Mouse (Mus musculus): ENCODE results near the gene Arrdc3.

The Arrdc3 gene

GRCm38 (mm10) chr13:80940860-80941630 is 57.9 kb downstream of the Arrdc3 start:
- peak; percentile 60 for DNase-seq (ENCODE audit: low read depth, low spot score)
- no peaks in the 10 kb centered on the region for H3K36me3 ChIP-seq (ENCODE audit: control insufficient read depth, insufficient read depth, low read length, poor library complexity, severe bottlenecking)
- no peaks in the 10 kb centered on the region for H3K27me3 ChIP-seq (ENCODE audit: control insufficient read depth, insufficient read depth, low read length, poor library complexity, severe bottlenecking)

DNA sequence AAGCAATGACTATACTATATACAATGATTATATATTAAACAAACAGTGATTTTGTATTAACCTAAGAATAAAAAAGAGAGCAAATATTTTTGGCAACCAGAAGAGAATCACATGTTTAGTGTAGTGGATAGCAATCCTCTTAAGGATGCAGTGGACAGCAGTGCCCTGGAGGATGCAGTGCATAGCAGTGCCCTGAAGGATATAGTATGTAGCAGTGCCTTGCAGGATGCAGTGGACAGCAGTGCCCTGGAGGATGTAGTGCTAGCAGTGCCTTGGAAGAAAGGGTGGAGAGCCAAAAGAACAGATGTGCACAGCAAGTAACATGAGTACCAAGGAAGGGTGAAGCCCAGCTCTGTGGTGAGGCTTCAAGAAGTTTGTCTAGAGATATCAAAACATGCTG is 61.3 kb downstream of the Arrdc3 start:
- no peaks in the 10 kb centered on the region for H3K36me3 ChIP-seq (ENCODE audit: control insufficient read depth, insufficient read depth, low read length, poor library complexity, severe bottlenecking)
- H3K27me3 ChIP-seq (ENCODE audit: control insufficient read depth, insufficient read depth, low read length, poor library complexity, severe bottlenecking): no peaks in the 10 kb centered on the region
- no peak for DNase-seq (ENCODE audit: low read depth, low spot score)

All from splenic B cell, adult 2 months (primary cell).